Mouse (Mus musculus) stomach, postnatal 0 days (tissue): ENCODE results near the gene Gda.
A peak's percentile ranks its signal among the peaks of the same experiment; 100 is the strongest.

Source experiments
- CTCF ChIP-seq: IDR thresholded peaks from 2 replicates; pipeline ENCODE4 v1.5.1; 2016; ENCODE audit warnings: antibody characterized with exemption, low read depth, mild to moderate bottlenecking, moderate library complexity
- EP300 ChIP-seq: optimal IDR thresholded peaks from 2 replicates; pipeline ENCODE3; 2016; ENCODE audit warnings: antibody characterized with exemption

DNA sequence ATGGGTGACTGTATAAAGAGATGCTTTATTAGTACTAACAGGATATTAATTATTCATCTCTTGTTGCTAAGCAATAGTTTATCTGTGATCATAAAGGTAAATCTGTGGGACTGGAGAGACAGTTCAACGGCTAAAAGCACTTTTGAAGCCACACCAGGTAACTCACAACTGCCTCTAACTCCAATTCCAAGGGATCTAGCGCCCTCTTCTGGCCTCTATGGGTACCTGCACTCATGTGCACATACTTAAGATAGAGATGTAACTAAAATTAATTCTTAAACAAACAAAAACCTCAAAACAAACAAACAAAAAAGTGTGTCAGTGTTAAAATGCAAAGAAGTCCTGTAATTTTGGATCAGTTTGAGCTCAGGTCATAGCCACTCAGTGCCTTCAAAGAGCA is 101.9 kb downstream of the Gda start:
- TF ChIP-seq CTCF (peak; percentile 59), EP300 (no peak)
